Mouse (Mus musculus) forebrain, embryonic 13.5 days (tissue): ENCODE measurements at regions not wholly inside any gene's neighbourhood (a gene's known extent, or its start where the extent isn't known, plus 50 kb on each side); places are given as distances from the start of the nearest gene placed in this dataset.

Experiments used
- ATAC-seq: fragments of 200-750 bp; cut with Nextera tagmentation; 2 replicates; pipeline ENCODE4 v1.8.0; 2017
- H3K27ac ChIP-seq: fragments of 300-500 bp; sonication (generic); 2 replicates; pipeline ENCODE4 v1.5.1; 2015; ENCODE audit warnings: inconsistent platforms, mild to moderate bottlenecking, moderate library complexity
- H3K27me3 ChIP-seq: fragments of 300-500 bp; sonication (generic); 2 replicates; pipeline ENCODE4 v1.6.1; 2015; ENCODE audit warnings: mild to moderate bottlenecking, inconsistent platforms
- H3K36me3 ChIP-seq: fragments of 300-500 bp; sonication (generic); 2 replicates; pipeline ENCODE4 v1.6.1; 2015; ENCODE audit warnings: mild to moderate bottlenecking, inconsistent platforms; ENCODE audit not compliant: poor library complexity, severe bottlenecking
- H3K4me1 ChIP-seq: fragments of 300-500 bp; sonication (generic); 2 replicates; pipeline ENCODE4 v1.6.1; 2015; ENCODE audit warnings: inconsistent platforms
- H3K4me2 ChIP-seq: fragments of 300-500 bp; sonication (generic); 2 replicates; pipeline ENCODE4 v1.6.1; 2015; ENCODE audit warnings: inconsistent platforms, mild to moderate bottlenecking, moderate library complexity
- H3K4me3 ChIP-seq: fragments of 300-500 bp; sonication (generic); 2 replicates; pipeline ENCODE4 v1.5.1; 2015; ENCODE audit warnings: mild to moderate bottlenecking, inconsistent platforms
- H3K9ac ChIP-seq: fragments of 300-500 bp; sonication (generic); 2 replicates; pipeline ENCODE4 v1.6.1; 2015; ENCODE audit warnings: mild to moderate bottlenecking, inconsistent platforms
- H3K9me3 ChIP-seq: fragments of 300-500 bp; sonication (generic); replicated peaks from 2 replicates; pipeline ENCODE4 v1.6.1; 2016; ENCODE audit warnings: inconsistent platforms
- WGBS: fragments of 180-500 bp; shearing (Covaris S2); methylation state at CpG from one replicate; pipeline ENCODE4 v1.1.7; 2015; 5-methylcytosine and 5-hydroxymethylcytosine counted together

DNA sequence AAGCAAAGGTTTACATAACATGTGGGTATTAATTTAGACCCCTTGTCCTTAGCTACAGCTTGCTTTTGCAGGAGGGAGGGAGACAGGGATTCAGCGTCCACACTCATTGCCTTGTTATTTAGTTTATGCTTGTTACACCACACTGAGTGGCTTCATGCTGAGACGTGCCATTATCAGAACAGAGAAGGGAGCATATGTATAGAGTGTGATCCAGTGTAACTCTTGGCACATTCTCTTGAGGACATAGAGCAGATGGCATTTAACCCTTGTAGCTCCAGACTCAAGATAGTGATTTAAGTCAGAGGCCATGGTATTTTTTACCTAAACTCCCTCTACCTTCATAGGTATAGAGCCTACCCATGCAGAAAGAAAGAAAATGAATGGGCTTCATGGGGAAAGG, 437.7 kb downstream of the Dhx35 start:
- ATAC-seq: no peak
- no peak overlapping the region for H3K4me2 ChIP-seq
- 21% methylated on average over 2 of the region's 2 CpGs for WGBS
- H3K27ac ChIP-seq: no peak overlapping the region
- H3K9me3 ChIP-seq: no peaks in the 10 kb centered on the region
- no peak overlapping the region for H3K9ac ChIP-seq
- H3K36me3 ChIP-seq: no peaks in the 10 kb centered on the region
- no peak overlapping the region for H3K4me3 ChIP-seq
- H3K4me1 ChIP-seq: peaks cover 22% of the 10 kb centered on the region
- H3K27me3 ChIP-seq: no peaks in the 10 kb centered on the region

DNA sequence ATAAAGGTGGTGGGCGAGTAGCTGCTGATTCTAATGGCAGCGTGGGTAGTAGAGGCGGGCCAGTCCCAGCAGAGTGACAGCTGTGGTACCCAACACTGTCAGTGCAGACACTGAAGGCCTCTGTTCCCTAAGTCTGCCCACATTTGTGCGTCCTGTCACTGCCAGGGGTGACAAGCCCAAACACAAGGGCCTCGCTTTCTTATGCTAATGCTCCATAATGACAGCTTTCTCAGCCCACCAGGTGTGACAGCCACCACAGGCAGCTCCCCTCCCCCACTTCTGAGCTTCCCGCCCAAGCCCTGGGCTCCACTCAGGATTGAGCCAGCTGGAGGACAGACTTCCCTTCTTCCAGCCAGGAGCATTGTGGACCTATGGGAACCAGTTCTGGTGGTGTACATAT, 440.4 kb downstream of the Dhx35 start:
- no peak overlapping the region; the same call in 1 of the 2 replicates for H3K4me2 ChIP-seq
- H3K9me3 ChIP-seq: no peaks in the 10 kb centered on the region
- no peaks in the 10 kb centered on the region for H3K27me3 ChIP-seq
- H3K27ac ChIP-seq: no peak overlapping the region
- peak; percentile 97 for ATAC-seq
- WGBS: 2% methylated on average over 6 of the region's 6 CpGs
- H3K36me3 ChIP-seq: no peaks in the 10 kb centered on the region
- H3K4me3 ChIP-seq: no peak overlapping the region
- no peak overlapping the region for H3K9ac ChIP-seq
- peaks cover 22% of the 10 kb centered on the region for H3K4me1 ChIP-seq

DNA sequence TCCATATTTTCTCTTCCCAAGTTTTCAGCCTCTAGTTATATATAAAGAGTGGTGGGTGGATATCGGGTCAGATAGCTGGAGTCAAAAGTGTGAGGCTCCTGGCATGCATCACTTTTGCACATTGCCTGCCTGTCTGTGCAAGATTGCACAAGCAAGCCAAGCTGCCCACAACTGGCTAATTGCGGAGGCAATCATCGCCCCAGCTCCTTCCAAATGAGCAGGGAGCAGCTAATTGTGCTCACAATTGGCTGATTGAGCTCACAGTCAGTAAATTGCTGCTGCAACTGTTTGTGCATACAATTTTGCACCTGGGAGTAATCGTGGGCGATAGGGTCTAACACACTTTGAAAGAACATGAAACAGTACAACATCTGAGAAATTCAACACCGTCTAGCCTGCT, 455.5 kb downstream of the Dhx35 start:
- no peaks in the 10 kb centered on the region for H3K9me3 ChIP-seq
- H3K27ac ChIP-seq: no peak overlapping the region
- H3K27me3 ChIP-seq: no peaks in the 10 kb centered on the region
- H3K4me1 ChIP-seq: no peaks in the 10 kb centered on the region
- H3K36me3 ChIP-seq: no peaks in the 10 kb centered on the region
- H3K9ac ChIP-seq: no peak overlapping the region
- WGBS: 49% methylated on average over 6 of the region's 6 CpGs
- peak; percentile 61; the same call in 1 of the 2 replicates for ATAC-seq
- H3K4me2 ChIP-seq: no peak overlapping the region
- H3K4me3 ChIP-seq: no peak overlapping the region

DNA sequence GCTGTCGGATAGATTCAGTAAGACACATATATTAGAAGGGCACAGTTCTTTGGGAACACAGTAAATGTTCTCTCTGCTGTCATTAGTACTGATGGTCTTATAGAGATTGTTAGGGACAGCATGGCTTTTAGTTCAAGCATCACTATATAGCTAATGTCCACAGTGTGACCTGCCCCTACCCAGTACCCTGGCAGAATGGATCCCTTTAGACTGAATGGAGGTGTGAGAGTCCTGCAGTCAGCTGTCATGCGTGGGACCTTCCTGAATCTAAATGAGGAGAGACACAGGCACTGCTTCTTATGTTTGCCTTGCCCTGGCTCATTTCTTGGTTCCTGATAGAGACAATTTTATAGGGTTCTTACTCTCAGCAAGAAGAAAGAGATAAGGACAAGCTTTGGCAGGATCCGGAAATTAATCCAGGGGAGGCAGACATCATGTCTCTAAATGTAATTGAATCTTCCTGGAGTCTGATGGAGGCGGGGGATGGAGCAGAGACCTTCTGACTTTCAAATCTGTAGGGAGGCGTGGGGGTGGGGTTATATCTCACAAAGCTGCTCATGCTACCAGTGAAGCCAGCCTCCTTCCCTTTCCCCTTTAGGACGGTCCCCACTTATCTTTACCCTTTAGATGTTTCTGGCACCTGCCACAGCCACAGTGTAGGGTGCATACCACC, 456.5 kb downstream of the Dhx35 start:
- WGBS: 86% methylated on average over 6 of the region's 6 CpGs
- H3K27me3 ChIP-seq: no peaks in the 10 kb centered on the region
- H3K36me3 ChIP-seq: no peaks in the 10 kb centered on the region
- no peaks in the 10 kb centered on the region for H3K9me3 ChIP-seq
- no peak for ATAC-seq
- H3K4me1 ChIP-seq: no peaks in the 10 kb centered on the region
- no peak overlapping the region for H3K4me2 ChIP-seq
- H3K27ac ChIP-seq: no peak overlapping the region
- H3K9ac ChIP-seq: no peak overlapping the region
- no peak overlapping the region for H3K4me3 ChIP-seq

DNA sequence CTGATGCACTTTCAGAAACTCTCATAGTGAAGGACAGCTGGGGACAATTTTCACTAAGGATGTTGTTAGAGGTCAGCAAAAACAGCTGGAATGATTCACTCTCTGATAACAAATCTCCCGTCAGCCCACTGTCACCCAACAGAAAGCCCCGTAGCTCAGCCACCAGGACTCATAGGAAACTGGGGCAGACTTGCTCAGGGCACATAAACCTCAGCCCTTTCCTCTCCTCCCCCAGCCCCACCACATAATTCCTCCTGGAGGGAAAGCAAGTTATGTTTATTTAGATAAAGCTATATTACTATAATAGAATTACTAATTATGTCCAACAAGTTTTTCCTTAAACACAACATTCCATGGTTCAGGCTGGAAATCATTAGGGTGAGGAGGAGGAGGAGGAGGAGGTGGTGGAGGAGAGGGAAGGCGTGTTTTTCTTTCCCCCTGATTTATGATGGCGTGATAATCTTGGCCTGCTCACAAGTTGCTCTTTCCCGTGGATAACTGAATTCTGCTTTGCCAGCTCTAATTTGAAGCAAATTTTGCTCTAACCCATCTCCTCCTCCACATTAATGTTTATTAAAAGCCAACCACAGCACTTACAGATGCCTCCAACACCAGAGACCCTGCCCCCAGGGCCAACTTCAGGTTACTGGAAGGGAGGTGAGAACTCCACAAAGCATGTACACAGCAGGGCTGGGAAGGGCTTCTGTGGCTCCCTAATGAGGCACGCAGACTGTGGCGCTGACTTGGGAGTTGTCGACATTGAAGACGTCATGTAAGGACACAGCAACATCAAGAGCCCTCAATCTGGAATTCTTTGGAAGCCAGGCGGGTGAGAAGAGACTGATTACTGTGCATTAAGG, 475.8 kb downstream of the Dhx35 start:
- 88% methylated on average over 10 of the region's 10 CpGs for WGBS
- no peak for ATAC-seq
- H3K9ac ChIP-seq: no peak overlapping the region

DNA sequence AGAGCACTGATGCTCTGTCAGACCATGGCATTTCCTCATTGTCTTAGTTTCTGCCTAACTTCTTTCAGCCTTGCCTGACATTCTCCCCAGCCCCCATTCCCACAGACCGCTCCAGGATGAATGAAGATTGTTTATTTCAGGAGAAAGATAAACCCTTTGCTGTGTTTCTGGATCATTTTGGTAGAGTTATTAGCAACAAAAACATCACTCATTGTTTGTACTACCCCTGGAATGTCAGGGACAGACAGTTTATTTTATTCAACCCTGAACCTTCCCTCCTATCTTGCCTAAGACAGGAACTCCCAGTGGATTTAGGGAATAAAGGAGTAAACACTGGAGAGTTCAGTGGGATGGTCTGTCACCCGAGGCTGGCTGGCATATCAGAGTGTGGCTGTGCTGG, 484.3 kb downstream of the Dhx35 start:
- H3K9ac ChIP-seq: no peak overlapping the region
- H3K27me3 ChIP-seq: no peaks in the 10 kb centered on the region
- H3K36me3 ChIP-seq: no peaks in the 10 kb centered on the region
- H3K4me1 ChIP-seq: peaks cover under 1% of the 10 kb centered on the region; the same call in 1 of the 2 replicates
- 73% methylated on average over 2 of the region's 2 CpGs for WGBS
- H3K9me3 ChIP-seq: no peaks in the 10 kb centered on the region
- no peak overlapping the region for H3K27ac ChIP-seq
- no peak for ATAC-seq
- no peak overlapping the region for H3K4me2 ChIP-seq
- no peak overlapping the region for H3K4me3 ChIP-seq

More for the DNA sequence above, 475.8 kb downstream of the Dhx35 start:
- Histone ChIP-seq H3K4me3 (no peak overlapping the region), H3K27ac (no peak overlapping the region), H3K36me3 (no peaks in the 10 kb centered on the region), H3K9me3 (no peaks in the 10 kb centered on the region), H3K4me1 (no peaks in the 10 kb centered on the region), H3K27me3 (no peaks in the 10 kb centered on the region), H3K4me2 (no peak overlapping the region)

DNA sequence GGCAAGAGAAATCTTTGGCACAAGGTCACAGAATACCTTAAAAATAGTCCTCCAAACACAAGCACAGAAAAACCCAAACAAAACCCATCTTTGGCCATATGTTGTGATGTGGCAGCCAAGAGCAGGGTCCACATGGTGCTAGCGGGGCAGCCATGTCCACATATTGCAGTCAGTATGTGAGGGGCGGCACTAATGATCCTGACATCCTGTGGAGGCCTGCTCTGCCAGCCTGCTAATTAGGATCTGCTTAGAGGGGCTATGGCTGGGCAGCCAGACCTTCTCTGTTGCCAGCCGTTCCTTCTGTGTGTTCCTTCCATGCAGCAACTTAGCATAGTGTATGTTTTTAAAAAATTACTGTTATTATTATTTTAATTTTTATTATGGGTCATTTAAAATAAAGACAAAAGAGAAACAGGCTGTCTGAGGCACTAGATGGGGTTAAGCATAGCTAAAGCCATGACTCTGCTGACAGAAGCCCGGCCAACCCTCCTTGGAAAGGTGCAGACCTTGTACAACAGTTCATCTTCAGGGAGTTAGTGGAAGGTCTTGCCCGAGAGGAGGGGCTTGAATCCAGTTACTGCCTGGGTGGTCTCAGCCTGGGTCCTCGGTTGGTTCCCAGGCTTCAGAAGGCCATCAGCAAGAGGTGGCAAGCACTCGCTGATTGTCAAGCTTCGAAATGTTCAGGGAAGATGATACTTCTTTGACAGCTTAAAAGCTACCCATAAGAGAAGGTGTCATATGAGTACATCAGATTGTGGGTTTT, 487.1 kb downstream of the Dhx35 start:
- Histone ChIP-seq H3K4me1 (peaks cover 8% of the 10 kb centered on the region; the same call in 1 of the 2 replicates), H3K9ac (no peak overlapping the region), H3K4me2 (no peak overlapping the region), H3K9me3 (no peaks in the 10 kb centered on the region), H3K4me3 (no peak overlapping the region), H3K27me3 (no peaks in the 10 kb centered on the region), H3K27ac (no peak overlapping the region), H3K36me3 (no peaks in the 10 kb centered on the region)
- peak; percentile 76 for ATAC-seq
- WGBS: 81% methylated on average over 8 of the region's 8 CpGs

DNA sequence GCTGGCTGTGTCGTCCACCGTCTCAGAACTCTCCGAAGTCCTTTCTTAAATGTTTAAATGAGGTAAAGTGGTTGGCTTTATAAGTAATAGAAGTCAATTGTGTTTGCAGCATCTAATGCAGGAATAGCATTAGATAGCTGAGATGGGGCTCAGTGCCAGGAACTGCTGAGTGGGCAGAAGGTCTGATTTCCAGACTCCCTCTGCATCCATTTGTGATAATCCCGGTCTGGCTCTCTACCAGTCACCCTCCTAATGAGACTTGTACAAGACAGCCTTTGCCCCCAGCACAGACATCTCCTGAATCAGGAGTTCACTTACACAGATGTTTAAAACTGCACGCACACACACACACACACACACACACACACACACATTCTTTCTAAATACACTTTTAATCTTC, 489.5 kb downstream of the Dhx35 start:
- H3K36me3 ChIP-seq: no peaks in the 10 kb centered on the region
- no peaks in the 10 kb centered on the region for H3K27me3 ChIP-seq
- H3K9me3 ChIP-seq: no peaks in the 10 kb centered on the region
- 75% methylated on average over 5 of the region's 5 CpGs for WGBS
- ATAC-seq: no peak
- peaks cover 8% of the 10 kb centered on the region; the same call in 1 of the 2 replicates for H3K4me1 ChIP-seq
- H3K27ac ChIP-seq: no peak overlapping the region
- H3K4me3 ChIP-seq: no peak overlapping the region
- H3K9ac ChIP-seq: no peak overlapping the region
- H3K4me2 ChIP-seq: no peak overlapping the region

DNA sequence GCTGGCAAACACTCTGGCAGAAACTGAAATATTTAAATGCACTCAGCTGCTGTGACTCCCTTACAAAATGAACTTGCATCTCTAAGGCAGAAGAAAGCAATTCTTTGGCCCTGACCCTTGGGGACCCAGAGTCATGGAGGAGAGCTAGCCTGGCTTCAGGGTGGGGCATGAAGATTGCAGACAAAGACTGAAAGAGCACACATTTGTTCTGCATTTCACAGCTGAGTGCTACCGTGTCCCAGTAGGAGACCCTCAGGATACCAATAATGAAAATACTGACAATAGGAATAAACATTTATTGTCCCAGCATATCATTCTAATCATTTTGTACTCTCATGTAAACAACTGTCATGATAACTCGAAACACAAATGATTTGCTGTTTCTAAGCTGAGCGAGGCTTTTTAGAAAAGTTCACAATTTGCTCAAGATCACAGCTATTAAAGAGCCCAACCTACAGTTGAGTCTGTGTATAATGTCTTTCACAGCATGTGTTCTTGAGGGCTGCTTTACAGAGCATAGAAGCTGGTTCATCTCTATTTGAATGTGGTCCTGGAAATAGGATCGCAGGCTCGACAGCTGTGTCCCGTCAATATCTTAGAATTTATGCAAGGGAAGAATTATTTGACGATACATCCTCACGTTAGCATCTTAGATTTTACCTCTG, 490.1 kb downstream of the Dhx35 start:
- H3K9ac ChIP-seq: no peak overlapping the region
- no peak overlapping the region for H3K4me3 ChIP-seq
- 75% methylated on average over 8 of the region's 8 CpGs for WGBS
- no peak overlapping the region for H3K27ac ChIP-seq
- H3K4me2 ChIP-seq: no peak overlapping the region
- no peaks in the 10 kb centered on the region for H3K36me3 ChIP-seq
- H3K9me3 ChIP-seq: no peaks in the 10 kb centered on the region
- H3K27me3 ChIP-seq: no peaks in the 10 kb centered on the region
- peaks cover 8% of the 10 kb centered on the region; the same call in 1 of the 2 replicates for H3K4me1 ChIP-seq
- ATAC-seq: no peak

DNA sequence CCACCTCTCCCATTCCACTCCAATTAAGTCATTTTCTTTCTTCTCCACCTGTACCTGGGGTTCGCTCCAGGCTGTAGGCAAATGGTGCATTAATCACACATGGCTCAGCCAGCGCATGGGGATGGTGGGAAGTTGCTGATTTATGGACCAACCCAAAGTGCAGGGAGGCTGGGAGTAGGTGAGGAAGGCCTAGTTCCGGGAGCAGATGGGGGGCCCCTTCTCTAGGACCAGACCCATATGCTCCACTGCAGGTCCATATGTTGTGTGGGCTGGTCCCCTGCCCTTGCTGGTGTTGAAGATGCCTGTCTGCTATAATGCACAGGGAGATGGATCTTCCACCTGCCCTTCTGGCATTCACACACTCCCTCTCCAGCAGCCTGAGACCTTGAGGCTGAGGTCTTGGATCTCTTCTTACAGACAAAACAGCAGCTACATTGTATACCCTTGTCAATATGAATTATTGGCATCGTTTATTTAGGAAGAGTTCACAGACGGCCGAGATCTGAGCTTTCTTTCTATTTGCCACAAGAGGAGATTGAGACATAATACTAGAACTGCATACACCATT, 493.5 kb downstream of the Dhx35 start:
- H3K4me2 ChIP-seq: no peak overlapping the region
- 85% methylated on average over 6 of the region's 6 CpGs for WGBS
- H3K27ac ChIP-seq: no peak overlapping the region
- H3K9me3 ChIP-seq: no peaks in the 10 kb centered on the region
- no peak overlapping the region for H3K9ac ChIP-seq
- H3K4me1 ChIP-seq: peaks cover 8% of the 10 kb centered on the region; the same call in 1 of the 2 replicates
- no peaks in the 10 kb centered on the region for H3K36me3 ChIP-seq
- no peaks in the 10 kb centered on the region for H3K27me3 ChIP-seq
- no peak overlapping the region for H3K4me3 ChIP-seq
- ATAC-seq: no peak

DNA sequence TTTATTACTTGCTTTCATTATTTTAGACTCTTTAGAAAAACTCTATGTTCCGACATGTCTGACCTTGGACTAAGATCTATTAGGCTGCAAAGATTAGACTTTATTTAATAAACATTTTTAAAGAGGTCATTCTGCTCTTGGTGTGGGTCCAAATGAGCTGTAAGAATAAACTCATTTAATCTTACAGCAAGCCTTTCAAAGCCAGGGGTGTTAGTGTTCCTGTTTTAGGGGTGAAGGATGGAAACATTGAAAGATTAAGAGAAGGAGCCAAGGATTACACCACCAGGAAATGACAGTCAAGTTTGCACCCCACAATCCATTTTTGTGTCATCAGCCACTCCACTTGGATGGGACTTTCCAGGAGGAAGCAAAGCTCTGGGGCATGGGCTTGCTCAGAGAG, 495.5 kb downstream of the Dhx35 start:
- Histone ChIP-seq H3K27ac (no peak overlapping the region), H3K9me3 (no peaks in the 10 kb centered on the region), H3K36me3 (no peaks in the 10 kb centered on the region), H3K27me3 (no peaks in the 10 kb centered on the region), H3K4me3 (no peak overlapping the region), H3K4me2 (no peak overlapping the region), H3K4me1 (no peaks in the 10 kb centered on the region), H3K9ac (no peak overlapping the region)
- ATAC-seq: no peak
- 94% methylated on average over 1 of the region's 1 CpGs for WGBS
